Mouse (Mus musculus): ENCODE results near the gene Gm43517. TPM values are rescaled to one million over a fixed set of nuclear protein-coding genes. Genes with fewer than 3 reads are reported as not detected.
A peak's percentile ranks its signal among the peaks of the same experiment; 100 is the strongest.

Gene Gm43517
- not detected in 2 replicates for polyA plus RNA-seq (2015; fragmentation: Nextera tagmentation; extraction: Ambion mirVana)

GRCm38 (mm10) chr12:49384876-49385630, at the start of gene Gm43517:
Gene Gm43517, plus strand, starts transcription at chr12:49385174.
- H3K27ac ChIP-seq (ENCODE audit: low read depth): no peak within 1 kb of the TSS
- ATAC-seq: peak; percentile 33
- WGBS (ENCODE audit: insufficient replicate concordance): 5% methylated on average over 68 of the region's 75 CpGs
- peak within 1 kb of the TSS; percentile 49; the same call in 1 of the 2 replicates for H3K4me2 ChIP-seq (ENCODE audit: low read depth, low read length)
- H3K36me3 ChIP-seq (replicated peaks; ENCODE audit: insufficient read depth, low read length): no peaks in the 10 kb centered on the region
- peaks cover 6% of the 10 kb centered on the region; the same call in 1 of the 2 replicates for H3K4me1 ChIP-seq (ENCODE audit: insufficient read depth)
- no peaks in the 10 kb centered on the region for H3K9me3 ChIP-seq (ENCODE audit: low read length)
- H3K4me3 ChIP-seq (ENCODE audit: low read depth, low read length): no peak within 1 kb of the TSS
- no peak for DNase-seq
- H3K27me3 ChIP-seq (ENCODE audit: insufficient read depth, low read length): peaks cover 80% of the 10 kb centered on the region
- H3K9ac ChIP-seq (replicated peaks): no peak within 1 kb of the TSS
- peak; percentile 11; the same call in 1 of the 2 replicates for TF ChIP-seq CTCF (IDR thresholded peaks at IDR 0.05; ENCODE audit: low read depth)
- no peak for TF ChIP-seq EP300 (IDR thresholded peaks at IDR 0.05; ENCODE audit: low read depth)

DNA sequence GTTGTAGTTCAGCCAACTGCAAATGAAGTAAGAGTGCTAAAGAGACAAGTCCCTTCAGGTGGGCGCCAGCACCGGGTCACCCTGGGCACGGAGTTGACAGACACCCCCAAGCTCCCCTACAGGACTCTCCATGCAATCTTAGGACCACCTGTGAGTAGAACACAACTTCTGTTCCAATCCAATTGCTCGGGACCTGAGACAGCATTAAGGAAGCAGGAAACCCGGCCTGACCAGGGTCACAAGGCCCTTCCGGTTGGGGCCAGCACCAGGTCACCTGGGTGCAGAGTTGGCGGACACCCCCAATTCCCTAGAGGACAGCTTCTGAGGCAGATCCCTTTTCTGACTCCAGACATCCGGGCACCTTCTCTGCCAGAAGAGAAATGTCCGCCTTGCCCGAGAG, 35.3 kb upstream of the Gm43517 start:
- Histone ChIP-seq H3K4me3 (ENCODE audit: low read depth, low read length) (no peak overlapping the region), H3K36me3 (replicated peaks; ENCODE audit: insufficient read depth, low read length) (no peaks in the 10 kb centered on the region), H3K27me3 (ENCODE audit: insufficient read depth, low read length) (no peaks in the 10 kb centered on the region), H3K9ac (replicated peaks) (no peak overlapping the region), H3K4me1 (ENCODE audit: insufficient read depth) (no peaks in the 10 kb centered on the region), H3K4me2 (ENCODE audit: low read depth, low read length) (no peak overlapping the region), H3K9me3 (ENCODE audit: low read length) (no peaks in the 10 kb centered on the region), H3K27ac (ENCODE audit: low read depth) (no peak overlapping the region)
- ATAC-seq: no peak
- DNase-seq: no peak
- WGBS (ENCODE audit: insufficient replicate concordance): 73% methylated on average over 10 of the region's 10 CpGs
- TF ChIP-seq EP300 (IDR thresholded peaks at IDR 0.05; ENCODE audit: low read depth): no peak
- TF ChIP-seq CTCF (IDR thresholded peaks at IDR 0.05; ENCODE audit: low read depth): no peak

DNA sequence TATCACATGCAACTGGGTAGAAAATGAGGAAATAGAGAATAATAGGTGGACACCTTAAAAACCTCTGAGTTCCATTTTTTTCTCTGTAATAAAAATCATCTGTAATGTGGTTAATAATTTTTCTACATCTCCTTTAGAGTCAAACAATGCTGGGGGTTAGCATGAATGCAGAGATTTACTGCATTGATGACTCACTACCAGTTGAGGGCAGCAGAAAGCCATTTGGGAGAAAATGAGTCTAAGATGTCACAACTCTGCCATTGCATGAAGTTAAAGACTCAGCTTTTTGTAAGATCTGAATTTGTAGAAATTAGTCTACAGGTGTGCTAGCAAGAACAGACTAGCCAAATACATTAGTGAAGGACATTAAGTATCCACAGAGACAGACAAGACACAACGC, 16.0 kb upstream of the Gm43517 start:
- Histone ChIP-seq H3K9ac (replicated peaks) (no peak overlapping the region), H3K27me3 (ENCODE audit: insufficient read depth, low read length) (peaks cover 13% of the 10 kb centered on the region), H3K9me3 (ENCODE audit: low read length) (no peaks in the 10 kb centered on the region), H3K4me1 (ENCODE audit: insufficient read depth) (no peaks in the 10 kb centered on the region), H3K36me3 (replicated peaks; ENCODE audit: insufficient read depth, low read length) (no peaks in the 10 kb centered on the region), H3K4me3 (ENCODE audit: low read depth, low read length) (no peak overlapping the region), H3K27ac (ENCODE audit: low read depth) (no peak overlapping the region), H3K4me2 (ENCODE audit: low read depth, low read length) (no peak overlapping the region)
- DNase-seq (no peak), ATAC-seq (no peak)
- TF ChIP-seq EP300 (IDR thresholded peaks at IDR 0.05; ENCODE audit: low read depth): no peak
- TF ChIP-seq CTCF (IDR thresholded peaks at IDR 0.05; ENCODE audit: low read depth): peak; percentile 25
- WGBS (ENCODE audit: insufficient replicate concordance): 50% methylated on average over 1 of the region's 1 CpGs

GRCm38 (mm10) chr12:49372170-49372569, 12.8 kb upstream of the Gm43517 start:
- Histone ChIP-seq H3K4me1 (ENCODE audit: insufficient read depth) (peaks cover 2% of the 10 kb centered on the region; the same call in 1 of the 2 replicates), H3K36me3 (replicated peaks; ENCODE audit: insufficient read depth, low read length) (no peaks in the 10 kb centered on the region), H3K27me3 (ENCODE audit: insufficient read depth, low read length) (peaks cover 43% of the 10 kb centered on the region), H3K4me2 (ENCODE audit: low read depth, low read length) (no peak overlapping the region), H3K9ac (replicated peaks) (no peak overlapping the region), H3K4me3 (ENCODE audit: low read depth, low read length) (no peak overlapping the region), H3K27ac (ENCODE audit: low read depth) (no peak overlapping the region), H3K9me3 (ENCODE audit: low read length) (no peaks in the 10 kb centered on the region)
- DNase-seq: no peak
- TF ChIP-seq CTCF (IDR thresholded peaks at IDR 0.05; ENCODE audit: low read depth) (peak; percentile 29; the same call in 1 of the 2 replicates), EP300 (IDR thresholded peaks at IDR 0.05; ENCODE audit: low read depth) (no peak)
- ATAC-seq: no peak

DNA sequence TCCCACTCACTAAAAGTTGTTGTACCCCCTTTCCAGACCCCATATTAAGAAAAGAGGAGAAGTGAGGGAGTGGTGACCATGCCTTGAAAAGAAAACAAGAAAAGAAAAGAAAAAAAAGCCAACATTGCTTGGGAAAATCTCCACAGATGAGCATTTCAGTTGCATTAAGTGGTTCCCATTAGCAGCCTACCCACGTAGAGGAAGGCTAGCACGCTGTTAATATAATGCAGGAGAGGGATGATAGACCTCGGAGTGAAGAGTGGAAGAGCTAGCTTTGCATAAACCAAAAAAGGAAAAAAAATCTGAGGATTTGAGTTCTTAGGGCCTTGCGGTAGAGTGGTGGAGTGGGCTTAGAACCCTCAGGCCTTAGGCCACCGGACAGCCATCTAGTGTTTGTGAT, 11.8 kb upstream of the Gm43517 start:
- Histone ChIP-seq H3K4me1 (ENCODE audit: insufficient read depth) (peaks cover 2% of the 10 kb centered on the region; the same call in 1 of the 2 replicates), H3K36me3 (replicated peaks; ENCODE audit: insufficient read depth, low read length) (no peaks in the 10 kb centered on the region), H3K4me2 (ENCODE audit: low read depth, low read length) (no peak overlapping the region), H3K9ac (replicated peaks) (no peak overlapping the region), H3K4me3 (ENCODE audit: low read depth, low read length) (no peak overlapping the region), H3K27ac (ENCODE audit: low read depth) (no peak overlapping the region), H3K27me3 (ENCODE audit: insufficient read depth, low read length) (peaks cover 53% of the 10 kb centered on the region), H3K9me3 (ENCODE audit: low read length) (no peaks in the 10 kb centered on the region)
- WGBS (ENCODE audit: insufficient replicate concordance): 7% methylated on average over 5 of the region's 5 CpGs
- ATAC-seq: no peak
- no peak for DNase-seq
- TF ChIP-seq CTCF (IDR thresholded peaks at IDR 0.05; ENCODE audit: low read depth) (no peak), EP300 (IDR thresholded peaks at IDR 0.05; ENCODE audit: low read depth) (no peak)

DNA sequence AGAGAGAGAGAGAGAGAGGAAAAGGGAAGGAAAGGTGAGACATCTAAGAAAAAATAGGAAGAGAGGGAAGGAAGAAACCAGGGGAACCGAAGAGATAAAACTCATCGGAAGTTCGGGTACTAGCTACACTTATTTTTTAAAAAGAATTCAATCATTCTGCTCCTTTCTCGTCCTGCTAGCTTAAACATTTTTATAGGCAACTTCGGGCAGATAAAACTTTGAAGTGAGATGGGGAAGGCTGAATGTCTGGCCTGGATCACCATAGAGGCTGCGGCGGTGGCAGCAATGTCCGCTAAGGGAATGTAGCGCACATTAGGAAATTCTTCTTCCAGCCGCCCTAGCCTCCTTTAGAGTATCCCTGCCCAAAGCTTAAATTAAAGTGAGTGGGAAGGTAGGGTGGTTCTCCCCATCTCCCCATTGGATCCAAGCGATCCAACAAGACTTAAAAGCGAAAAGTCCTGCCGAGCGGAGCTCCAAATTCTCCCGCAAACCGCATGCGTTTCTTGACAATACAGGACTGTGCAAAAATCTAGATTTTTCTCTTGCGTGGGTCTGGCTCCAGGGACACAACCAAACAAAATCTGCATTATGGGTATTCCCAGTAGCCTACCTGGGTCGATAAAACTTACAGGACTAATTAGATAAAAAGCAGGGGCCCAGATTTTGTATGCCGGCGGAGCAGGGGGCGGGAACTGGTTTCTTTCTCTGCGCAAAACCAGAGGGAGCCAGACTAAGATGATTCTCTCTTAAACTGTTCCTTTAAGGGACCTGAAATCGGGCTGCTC, 11.0 kb upstream of the Gm43517 start:
- ATAC-seq (no peak), DNase-seq (no peak)
- H3K4me1 ChIP-seq (ENCODE audit: insufficient read depth): peaks cover 2% of the 10 kb centered on the region; the same call in 1 of the 2 replicates
- peak overlapping the region; percentile 27; the same call in 1 of the 2 replicates for H3K4me3 ChIP-seq (ENCODE audit: low read depth, low read length)
- H3K9me3 ChIP-seq (ENCODE audit: low read length): no peaks in the 10 kb centered on the region
- peaks cover 60% of the 10 kb centered on the region for H3K27me3 ChIP-seq (ENCODE audit: insufficient read depth, low read length)
- no peak for TF ChIP-seq CTCF (IDR thresholded peaks at IDR 0.05; ENCODE audit: low read depth)
- no peak for TF ChIP-seq EP300 (IDR thresholded peaks at IDR 0.05; ENCODE audit: low read depth)
- H3K9ac ChIP-seq (replicated peaks): no peak overlapping the region
- H3K4me2 ChIP-seq (ENCODE audit: low read depth, low read length): peak overlapping the region; percentile 44; the same call in 1 of the 2 replicates
- no peaks in the 10 kb centered on the region for H3K36me3 ChIP-seq (replicated peaks; ENCODE audit: insufficient read depth, low read length)
- no peak overlapping the region for H3K27ac ChIP-seq (ENCODE audit: low read depth)
- WGBS (ENCODE audit: insufficient replicate concordance): 3% methylated on average over 24 of the region's 24 CpGs

All from liver, postnatal 0 days (tissue).